Mouse (Mus musculus): Measurements from ENCODE around the gene Glt6d1. TPM values are rescaled to one million over a fixed set of nuclear protein-coding genes. Genes with fewer than 3 reads are reported as not detected.

The Glt6d1 gene
- total and polyA plus RNA-seq, 3 experiments, result not detected

GRCm38 (mm10) chr2:25846516-25846915 lies 30.9 kb upstream of the Glt6d1 start:
- DNase-seq (ENCODE audit: extremely low read depth), result no peak
- H3K4me1 ChIP-seq (ENCODE audit: control insufficient read depth in 1 of 2, insufficient read depth in 2 of 2), result peaks cover 2 to 9% of the 10 kb centered on the region in 2 experiments; a peak in 3 of 4 replicates
- dilution Hi-C loops (cut with MboI; ENCODE audit: extremely low pct_ligation_motif_present, extremely low pct_unique_long_range_greater_than_20kb, low sequenced_read_pairs), result no loop called here
- H3K4me2 ChIP-seq (ENCODE audit: insufficient read depth, low read depth, poor library complexity, severe bottlenecking), result no peak overlapping the region
- no peaks in the 10 kb centered on the region for H3K79me2 ChIP-seq (replicated peaks; ENCODE audit: control insufficient read depth, extremely low read depth, insufficient read depth, poor library complexity, severe bottlenecking)
- no peaks in the 10 kb centered on the region for H3K36me3 ChIP-seq (replicated peaks in 1 of 2; ENCODE audit: control insufficient read depth in 1 of 2, insufficient read depth in 1 of 2, low read length in 1 of 2)
- no peak overlapping the region for H3K27ac ChIP-seq (ENCODE audit: insufficient read depth, low read depth)
- no peak overlapping the region for H3K9ac ChIP-seq (ENCODE audit: insufficient read depth, low read depth)
- H3K4me3 ChIP-seq (replicated peaks in 1 of 3; ENCODE audit: low read depth in 2 of 3, low read length in 2 of 3, poor library complexity in 1 of 3), result no peak overlapping the region
- peaks cover 50% of the 10 kb centered on the region for H3K27me3 ChIP-seq (replicated peaks)
- in situ Hi-C loops (cut with MboI; ENCODE audit: low pct_ligation_motif_present, low pct_unique_long_range_greater_than_20kb, low sequenced_read_pairs), result no loop called here
- TF ChIP-seq MAFK (IDR thresholded peaks at IDR 0.05; ENCODE audit: insufficient replicate concordance, low read length) (no peak), ZKSCAN1 (IDR thresholded peaks at IDR 0.05; ENCODE audit: borderline replicate concordance, low read depth, low read length) (no peak), CHD1 (IDR thresholded peaks at IDR 0.05; ENCODE audit: low read depth, low read length) (no peak)
- H3K9me3 ChIP-seq (replicated peaks; ENCODE audit: low read length), result peaks cover 6% of the 10 kb centered on the region

GRCm38 (mm10) chr2:25844097-25844496 lies 28.4 kb upstream of the Glt6d1 start:
- dilution Hi-C loops (cut with MboI; ENCODE audit: extremely low pct_ligation_motif_present, extremely low pct_unique_long_range_greater_than_20kb, low sequenced_read_pairs), result no loop called here
- H3K9ac ChIP-seq (ENCODE audit: insufficient read depth, low read depth), result no peak overlapping the region

GRCm38 (mm10) chr2:25842758-25843157 lies 27.1 kb upstream of the Glt6d1 start:
- dilution Hi-C loops (cut with MboI; ENCODE audit: extremely low pct_ligation_motif_present, extremely low pct_unique_long_range_greater_than_20kb, low sequenced_read_pairs) (no loop called here), in situ Hi-C loops (cut with MboI; ENCODE audit: low pct_ligation_motif_present, low pct_unique_long_range_greater_than_20kb, low sequenced_read_pairs) (no loop called here)
- TF ChIP-seq POLR2A (IDR thresholded peaks at IDR 0.05; ENCODE audit: low read depth, low read length) (no peak), POLR2AphosphoS2 (IDR thresholded peaks at IDR 0.05; ENCODE audit: low read depth, low read length) (no peak), MXI1 (IDR thresholded peaks at IDR 0.05; ENCODE audit: low read depth, low read length) (no peak), MYC (IDR thresholded peaks at IDR 0.05; ENCODE audit: low read depth, low read length) (no peak), SMC3 (IDR thresholded peaks at IDR 0.05; ENCODE audit: low read depth, low read length) (no peak)

More at GRCm38 (mm10) chr2:25844097-25844496, 28.4 kb upstream of the Glt6d1 start:
- no peak for DNase-seq (ENCODE audit: extremely low read depth)
- peaks cover 1% of the 10 kb centered on the region for H3K9me3 ChIP-seq (replicated peaks; ENCODE audit: low read length)
- H3K4me2 ChIP-seq (ENCODE audit: insufficient read depth, low read depth, poor library complexity, severe bottlenecking), result no peak overlapping the region
- H3K36me3 ChIP-seq (replicated peaks in 1 of 2; ENCODE audit: control insufficient read depth in 1 of 2, insufficient read depth in 1 of 2, low read length in 1 of 2), result no peaks in the 10 kb centered on the region
- no peaks in the 10 kb centered on the region for H3K79me2 ChIP-seq (replicated peaks; ENCODE audit: control insufficient read depth, extremely low read depth, insufficient read depth, poor library complexity, severe bottlenecking)
- no peak overlapping the region for H3K4me3 ChIP-seq (replicated peaks in 1 of 3; ENCODE audit: low read depth in 2 of 3, low read length in 2 of 3, poor library complexity in 1 of 3)
- peaks cover 54% of the 10 kb centered on the region for H3K27me3 ChIP-seq (replicated peaks)
- H3K4me1 ChIP-seq (ENCODE audit: control insufficient read depth in 1 of 2, insufficient read depth in 2 of 2), result peaks cover 2 to 9% of the 10 kb centered on the region in 2 experiments; a peak in 3 of 4 replicates
- H3K27ac ChIP-seq (ENCODE audit: insufficient read depth, low read depth), result no peak overlapping the region
- TF ChIP-seq CHD1 (IDR thresholded peaks at IDR 0.05; ENCODE audit: low read depth, low read length), result no peak
- TF ChIP-seq BHLHE40 (IDR thresholded peaks at IDR 0.05; ENCODE audit: low read depth, low read length), result no peak
- no peak for TF ChIP-seq ZNF384 (IDR thresholded peaks at IDR 0.05; ENCODE audit: low read depth, low read length)
- no peak for TF ChIP-seq ZMIZ1 (IDR thresholded peaks at IDR 0.05; ENCODE audit: low read depth, low read length)
- in situ Hi-C loops (cut with MboI; ENCODE audit: low pct_ligation_motif_present, low pct_unique_long_range_greater_than_20kb, low sequenced_read_pairs), result no loop called here

More at GRCm38 (mm10) chr2:25842758-25843157, 27.1 kb upstream of the Glt6d1 start:
- Histone ChIP-seq H3K27me3 (replicated peaks) (peaks cover 52% of the 10 kb centered on the region), H3K9ac (ENCODE audit: insufficient read depth, low read depth) (no peak overlapping the region), H3K79me2 (replicated peaks; ENCODE audit: control insufficient read depth, extremely low read depth, insufficient read depth, poor library complexity, severe bottlenecking) (no peaks in the 10 kb centered on the region), H3K4me1 (ENCODE audit: control insufficient read depth in 1 of 2, insufficient read depth in 2 of 2) (peaks cover 6 to 16% of the 10 kb centered on the region in 2 experiments; a peak in 3 of 4 replicates), H3K9me3 (replicated peaks; ENCODE audit: low read length) (no peaks in the 10 kb centered on the region), H3K27ac (ENCODE audit: insufficient read depth, low read depth) (no peak overlapping the region), H3K4me3 (replicated peaks in 1 of 3; ENCODE audit: low read depth in 2 of 3, low read length in 2 of 3, poor library complexity in 1 of 3) (no peak overlapping the region), H3K36me3 (replicated peaks in 1 of 2; ENCODE audit: control insufficient read depth in 1 of 2, insufficient read depth in 1 of 2, low read length in 1 of 2) (no peaks in the 10 kb centered on the region), H3K4me2 (ENCODE audit: insufficient read depth, low read depth, poor library complexity, severe bottlenecking) (no peak overlapping the region)
- DNase-seq (ENCODE audit: extremely low read depth), result no peak

Data from CH12.LX (cell line).